Mouse (Mus musculus): ENCODE results near the gene Ubc. TPM values are rescaled to one million over a fixed set of nuclear protein-coding genes. Genes with fewer than 3 reads are reported as not detected.
"Not testable (repeated sequence)": the region's sequence is repeated elsewhere in the genome, so short reads cannot be mapped to it uniquely, and the experiment has no call there.

The Ubc gene
- total RNA-seq (2014; fragmentation: Nextera tagmentation), result 110 and 133 TPM in 2 replicates
- total RNA-seq (2017), result 202 and 258 TPM in 2 replicates

- ATAC-seq (replicated peaks; ENCODE audit: low FRiP score, low TSS enrichment, poor library complexity, severe bottlenecking), result peak; percentile 33
Observed at GRCm38 (mm10) chr5:125389579-125390441, at the start of gene Ubc. TSS of gene Ubc (minus strand) at chr5:125390202.

- ATAC-seq (replicated peaks; ENCODE audit: low FRiP score, low TSS enrichment, poor library complexity, severe bottlenecking), result not testable (repeated sequence)
Observed at GRCm38 (mm10) chr5:125434347-125434746, 44.3 kb upstream of the Ubc start.

DNA sequence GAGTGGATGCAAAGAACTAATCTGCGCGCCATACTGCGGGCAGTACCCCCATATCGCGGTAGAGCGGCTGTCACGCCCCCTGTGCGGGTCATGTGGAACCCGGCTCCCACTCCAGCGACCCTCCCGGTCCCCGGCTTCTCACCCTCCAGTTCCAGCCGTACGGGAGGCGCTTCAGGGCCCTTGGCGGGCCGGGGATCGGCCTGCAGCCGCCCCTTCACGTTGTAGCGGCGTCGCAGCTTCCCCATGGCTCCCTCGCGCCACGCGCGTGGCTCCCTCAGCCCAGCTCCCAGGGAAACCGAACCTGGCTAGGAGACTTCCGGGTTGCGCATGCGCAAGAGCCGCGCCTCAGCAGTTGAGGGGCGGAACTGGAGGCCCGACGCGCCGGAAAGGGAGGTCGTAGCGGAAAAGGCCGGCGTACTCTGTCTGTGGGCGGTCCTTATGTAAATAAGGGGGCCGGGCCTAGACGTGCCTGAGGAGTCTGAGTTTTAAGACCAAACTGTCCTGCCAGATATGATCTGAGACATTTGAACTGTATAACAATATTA is 43.9 kb upstream of the Ubc start, which contains the start of gene Dhx37:
Gene Dhx37 (minus strand): TSS at position 329 of the 545 bp plus-strand sequence.
- ATAC-seq (replicated peaks; ENCODE audit: low FRiP score, low TSS enrichment, poor library complexity, severe bottlenecking), result peak; percentile 98

- not testable (repeated sequence) for ATAC-seq (replicated peaks; ENCODE audit: low FRiP score, low TSS enrichment, poor library complexity, severe bottlenecking)
Observed at GRCm38 (mm10) chr5:125432324-125432723, 42.3 kb upstream of the Ubc start.

DNA sequence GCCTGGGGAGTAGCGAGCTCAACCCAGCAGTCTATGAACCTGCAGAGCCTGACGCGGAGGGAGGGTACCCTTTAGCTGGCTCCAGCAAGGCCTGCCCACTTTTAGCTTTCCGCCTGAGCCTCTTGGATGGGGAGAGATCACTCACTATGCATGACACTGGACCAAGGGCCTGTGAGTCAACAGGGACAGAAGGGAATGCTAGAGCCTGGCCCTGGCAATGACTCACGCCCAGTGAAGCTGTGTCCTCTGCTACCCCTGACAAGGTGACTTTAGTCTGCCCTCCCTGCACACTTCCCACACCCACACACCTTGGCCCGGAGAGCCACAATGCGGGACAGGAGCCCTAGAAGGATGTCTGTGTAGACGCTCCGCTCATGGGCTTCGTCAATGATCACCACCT is 36.3 kb upstream of the Ubc start:
- ATAC-seq (replicated peaks; ENCODE audit: low FRiP score, low TSS enrichment, poor library complexity, severe bottlenecking), result no peak

DNA sequence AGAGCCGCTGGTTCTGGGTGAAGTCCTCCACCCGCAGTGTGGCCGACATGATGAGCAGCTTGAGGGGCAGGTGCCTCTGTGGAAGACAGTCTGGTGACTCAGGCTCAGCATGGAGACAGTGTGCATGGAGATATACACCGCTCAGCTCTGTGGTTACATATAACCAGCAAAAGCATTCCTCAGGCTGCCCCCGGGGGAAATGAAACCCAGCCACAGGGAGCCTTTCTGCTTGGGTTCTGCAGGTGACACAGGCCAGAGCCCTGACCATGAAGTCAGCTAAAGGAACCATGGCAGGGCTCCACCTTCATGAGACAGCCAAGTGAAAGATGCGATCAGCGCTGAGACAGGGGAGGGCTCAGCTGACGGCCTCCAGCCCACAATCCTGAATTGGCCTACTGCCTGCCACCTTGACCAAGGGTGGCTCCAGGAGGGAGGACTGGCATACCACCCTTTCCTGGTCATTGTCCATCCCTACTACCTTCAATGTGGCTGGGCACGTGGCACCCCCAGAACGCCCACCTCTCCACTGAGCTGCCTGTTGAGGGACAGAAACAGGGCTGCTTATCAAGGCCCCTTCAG is 35.8 kb upstream of the Ubc start:
- ATAC-seq (replicated peaks; ENCODE audit: low FRiP score, low TSS enrichment, poor library complexity, severe bottlenecking), result no peak

DNA sequence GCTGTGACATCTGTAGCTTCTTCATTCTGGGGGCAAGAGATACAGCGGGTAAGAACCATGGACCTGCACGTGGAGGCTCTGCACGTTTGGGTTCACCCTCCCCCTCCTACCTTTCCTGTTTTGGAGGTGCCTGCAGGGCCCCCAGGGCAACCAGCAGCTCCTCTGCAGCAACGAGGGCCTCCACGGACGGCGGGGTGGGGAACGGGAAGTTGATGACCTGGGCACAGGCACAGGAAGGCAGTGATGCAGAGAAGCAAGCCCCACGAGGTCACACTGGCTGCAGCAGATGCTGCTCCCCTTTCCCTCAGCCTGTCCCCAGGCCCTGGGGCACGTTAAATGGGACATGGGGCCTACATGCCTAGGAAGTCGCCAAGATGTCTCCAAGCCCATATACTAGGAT is 29.1 kb upstream of the Ubc start:
- no peak for ATAC-seq (replicated peaks; ENCODE audit: low FRiP score, low TSS enrichment, poor library complexity, severe bottlenecking)

DNA sequence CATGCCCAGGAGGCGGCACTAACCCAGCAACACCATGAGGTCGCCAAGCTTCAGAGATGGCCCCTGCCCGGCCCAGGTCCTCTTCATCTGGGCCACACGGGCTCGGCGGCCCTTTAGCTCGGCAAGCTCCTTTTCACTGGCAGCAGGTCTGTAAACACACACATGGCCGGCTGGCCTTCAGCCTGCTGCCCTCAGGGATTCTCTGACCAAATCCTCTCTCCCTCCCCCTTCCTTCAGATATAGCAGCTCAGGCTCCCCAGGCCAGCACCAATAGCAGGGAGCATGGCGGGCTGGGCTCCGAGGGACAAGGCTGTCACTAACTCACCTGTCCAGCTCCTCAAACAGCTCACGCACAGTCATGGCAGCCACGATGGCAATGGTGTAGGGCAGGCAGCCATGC is 28.6 kb upstream of the Ubc start:
- ATAC-seq (replicated peaks; ENCODE audit: low FRiP score, low TSS enrichment, poor library complexity, severe bottlenecking), result no peak

- ATAC-seq (replicated peaks; ENCODE audit: low FRiP score, low TSS enrichment, poor library complexity, severe bottlenecking), result no peak
Observed at GRCm38 (mm10) chr5:125416183-125416582, 26.2 kb upstream of the Ubc start.

DNA sequence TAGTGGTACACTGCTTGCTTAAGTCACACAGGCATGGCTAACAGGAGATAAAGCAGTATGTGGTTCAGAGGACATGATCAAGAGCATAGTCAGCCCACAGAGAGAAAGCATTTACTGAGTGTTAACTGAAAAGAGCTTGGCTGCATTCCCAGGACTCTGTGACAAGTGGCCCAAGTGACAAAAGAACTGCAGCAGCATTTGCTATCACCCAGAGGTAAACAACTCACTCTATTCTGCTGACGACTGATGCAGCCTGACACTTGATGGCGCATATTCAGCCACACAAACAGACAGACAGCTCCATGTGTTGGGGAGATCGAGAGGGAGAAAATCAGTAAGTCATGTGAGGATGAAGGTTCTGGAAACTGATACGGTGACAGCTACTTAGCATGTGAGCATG is 23.8 kb upstream of the Ubc start:
- no peak; the same call in 1 of the 2 replicates for ATAC-seq (replicated peaks; ENCODE audit: low FRiP score, low TSS enrichment, poor library complexity, severe bottlenecking)

- not testable (repeated sequence) for ATAC-seq (replicated peaks; ENCODE audit: low FRiP score, low TSS enrichment, poor library complexity, severe bottlenecking)
Observed at GRCm38 (mm10) chr5:125412536-125412935, 22.5 kb upstream of the Ubc start.

- peak; percentile 31; the same call in 1 of the 2 replicates for ATAC-seq (replicated peaks; ENCODE audit: low FRiP score, low TSS enrichment, poor library complexity, severe bottlenecking)
Observed at GRCm38 (mm10) chr5:125411972-125412530, 22.0 kb upstream of the Ubc start.

GRCm38 (mm10) chr5:125409348-125410090 is 19.5 kb upstream of the Ubc start:
- ATAC-seq (replicated peaks; ENCODE audit: low FRiP score, low TSS enrichment, poor library complexity, severe bottlenecking), result peak; percentile 24; the same call in 1 of the 2 replicates

- ATAC-seq (replicated peaks; ENCODE audit: low FRiP score, low TSS enrichment, poor library complexity, severe bottlenecking), result peak; percentile 54
Observed at GRCm38 (mm10) chr5:125408842-125409241, 18.8 kb upstream of the Ubc start.

- no peak for ATAC-seq (replicated peaks; ENCODE audit: low FRiP score, low TSS enrichment, poor library complexity, severe bottlenecking)
Observed at GRCm38 (mm10) chr5:125407910-125408575, 18.0 kb upstream of the Ubc start.

GRCm38 (mm10) chr5:125407020-125407830 is 17.2 kb upstream of the Ubc start:
- ATAC-seq (replicated peaks; ENCODE audit: low FRiP score, low TSS enrichment, poor library complexity, severe bottlenecking), result no peak

GRCm38 (mm10) chr5:125406322-125407016 is 16.5 kb upstream of the Ubc start:
- peak; percentile 15; the same call in 1 of the 2 replicates for ATAC-seq (replicated peaks; ENCODE audit: low FRiP score, low TSS enrichment, poor library complexity, severe bottlenecking)
